Mouse (Mus musculus) T-helper 17 cell (primary cell): ENCODE data around the gene Dnm3.
"Not testable (repeated sequence)": the region's sequence is repeated elsewhere in the genome, so short reads cannot be mapped to it uniquely, and the experiment has no call there.

Source experiments
- in situ Hi-C, 2 experiments: fragments of 300-600 bp; cut with MboI, MseI; formaldehyde crosslinking; loops; 1 replicate in 1 of 2; 2 replicates in 1 of 2; pipeline ENCODE4 v1.15.1; 2025; ENCODE audit warnings: high pct_unique_total_duplicates in 2 of 2

Gene Dnm3

DNA sequence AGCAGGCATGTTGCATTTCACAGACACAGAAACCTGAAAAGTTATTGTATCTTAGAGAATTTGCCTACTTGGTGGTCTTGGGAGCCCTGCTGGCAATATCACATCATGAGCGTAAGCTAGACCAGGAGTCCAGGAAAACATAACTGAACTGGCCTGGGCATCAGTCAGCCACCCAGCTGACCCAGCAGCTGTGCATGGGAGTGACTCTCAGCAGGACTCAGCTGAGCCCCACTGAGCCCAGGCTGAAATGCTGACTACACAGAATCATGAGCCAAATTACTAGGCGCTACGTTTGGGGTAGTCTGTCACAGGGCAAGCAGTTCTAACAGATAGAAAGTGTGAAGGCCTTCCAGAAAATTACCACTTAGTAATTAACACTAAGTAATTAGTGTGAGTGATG, 41.2 kb downstream of the Dnm3 start:
- in situ Hi-C loops = no loop called here

DNA sequence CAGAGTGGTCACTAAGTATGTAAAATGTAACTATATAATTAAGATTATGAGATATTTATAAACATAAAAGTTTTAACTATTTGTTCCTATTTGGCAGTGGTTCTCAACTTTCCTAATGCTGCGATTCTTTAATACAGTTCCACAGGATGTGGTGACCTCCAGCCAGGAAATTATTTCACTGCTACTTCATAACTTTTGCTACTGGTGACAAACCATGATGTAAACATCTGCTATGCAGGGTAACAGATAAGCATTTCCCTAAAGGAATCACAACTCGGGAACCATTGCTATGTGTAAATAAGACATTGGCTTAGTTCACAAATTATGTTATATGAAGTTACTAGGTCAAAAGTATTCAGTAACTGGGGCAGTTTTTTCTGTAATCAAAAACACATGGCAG, 48.9 kb downstream of the Dnm3 start:
- in situ Hi-C loops = no loop called here

DNA sequence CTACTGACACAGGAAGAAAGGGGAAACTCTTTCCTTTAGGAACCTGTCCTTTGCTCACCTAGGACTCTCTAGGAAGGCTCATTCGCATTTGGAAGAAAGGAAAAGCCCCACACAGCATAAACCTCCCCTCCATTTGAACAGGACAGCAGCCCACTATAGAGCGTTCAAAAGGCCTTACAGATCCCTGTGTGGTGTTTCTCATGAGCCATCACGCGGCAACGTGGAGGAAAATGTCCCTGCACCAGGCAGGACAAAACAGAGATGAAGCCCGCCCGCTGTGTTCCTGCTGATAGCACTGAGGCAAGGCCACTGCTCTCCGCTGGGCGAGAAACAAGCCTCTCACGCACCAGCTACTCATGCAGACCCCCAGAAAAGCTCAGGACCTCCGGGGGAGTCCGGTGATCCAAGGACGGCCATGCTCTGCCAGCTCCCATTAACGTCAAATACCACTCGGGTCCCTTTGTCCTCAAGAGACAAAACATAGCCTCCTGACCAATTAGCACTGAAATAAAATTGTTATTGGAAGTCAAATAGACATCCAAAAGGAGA, 51.8 kb downstream of the Dnm3 start:
- in situ Hi-C loops = no loop called here

DNA sequence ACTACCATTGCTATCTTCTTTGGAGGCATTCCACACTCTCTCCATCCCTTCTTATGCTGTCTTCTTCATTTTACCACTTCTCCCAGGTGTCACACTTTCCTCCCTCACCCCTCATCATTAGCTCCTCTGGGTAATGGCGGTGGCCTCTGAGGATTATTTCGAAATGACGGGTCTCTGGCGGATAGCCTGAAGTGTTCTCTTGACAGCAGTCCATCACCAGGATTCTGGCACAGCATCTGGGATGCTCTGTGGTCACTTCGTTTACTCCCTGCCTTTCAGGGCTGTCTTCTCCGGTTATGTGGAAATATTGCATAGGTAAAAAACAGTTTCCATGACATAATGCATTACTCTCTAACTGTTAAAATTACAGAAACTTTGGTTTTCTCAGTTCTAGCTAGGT, 55.0 kb downstream of the Dnm3 start:
- in situ Hi-C loops = no loop called here

DNA sequence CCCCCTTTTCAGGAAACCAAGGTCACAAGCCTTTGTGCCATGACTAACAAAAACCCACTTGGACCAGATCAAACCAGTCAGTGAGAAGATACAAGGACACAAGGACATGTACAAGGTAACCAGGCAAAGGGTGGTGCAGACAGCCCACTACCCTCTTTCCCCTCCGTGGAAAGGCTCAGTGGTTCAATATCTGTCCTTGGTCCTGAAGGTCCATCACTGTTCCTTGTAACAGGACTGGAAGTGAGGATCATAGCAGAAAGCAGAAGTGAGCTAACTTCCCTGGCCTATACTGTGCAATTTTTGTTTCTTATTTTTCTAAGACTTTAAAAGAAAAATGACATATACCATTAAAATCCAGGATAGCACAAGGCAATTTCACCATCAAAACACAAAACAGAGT, 64.0 kb downstream of the Dnm3 start:
- in situ Hi-C loops = no loop called here

DNA sequence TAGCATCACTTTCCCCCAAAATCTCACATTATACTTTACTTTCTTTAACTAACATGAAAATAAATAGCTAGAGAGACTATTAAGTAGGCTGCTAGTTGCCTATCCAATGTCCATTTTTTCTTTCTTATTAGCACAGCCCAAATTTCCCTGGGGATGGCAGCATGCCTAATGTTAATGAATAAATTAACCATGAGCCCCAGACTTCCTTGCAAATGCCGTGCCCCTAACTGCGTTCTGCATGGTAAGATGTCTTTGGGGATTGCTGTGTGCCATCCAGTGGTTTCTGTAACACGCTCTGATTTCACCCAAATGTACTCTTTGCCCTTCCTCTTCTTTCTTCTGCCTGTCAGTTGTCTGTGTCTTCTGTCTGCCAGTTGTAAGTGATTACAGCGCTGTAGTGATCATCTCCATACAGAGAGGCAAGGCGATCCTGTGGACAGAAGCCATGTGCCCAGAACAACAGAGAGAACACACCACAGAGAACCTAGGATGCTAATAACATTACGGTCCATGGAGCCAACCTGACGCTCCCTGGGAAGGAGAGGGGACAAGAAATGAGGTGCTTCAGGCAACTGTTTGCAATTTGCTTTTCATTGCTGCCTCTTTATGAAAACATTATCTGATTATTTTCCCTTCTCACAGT, 64.9 kb downstream of the Dnm3 start:
- in situ Hi-C loops = no loop called here

DNA sequence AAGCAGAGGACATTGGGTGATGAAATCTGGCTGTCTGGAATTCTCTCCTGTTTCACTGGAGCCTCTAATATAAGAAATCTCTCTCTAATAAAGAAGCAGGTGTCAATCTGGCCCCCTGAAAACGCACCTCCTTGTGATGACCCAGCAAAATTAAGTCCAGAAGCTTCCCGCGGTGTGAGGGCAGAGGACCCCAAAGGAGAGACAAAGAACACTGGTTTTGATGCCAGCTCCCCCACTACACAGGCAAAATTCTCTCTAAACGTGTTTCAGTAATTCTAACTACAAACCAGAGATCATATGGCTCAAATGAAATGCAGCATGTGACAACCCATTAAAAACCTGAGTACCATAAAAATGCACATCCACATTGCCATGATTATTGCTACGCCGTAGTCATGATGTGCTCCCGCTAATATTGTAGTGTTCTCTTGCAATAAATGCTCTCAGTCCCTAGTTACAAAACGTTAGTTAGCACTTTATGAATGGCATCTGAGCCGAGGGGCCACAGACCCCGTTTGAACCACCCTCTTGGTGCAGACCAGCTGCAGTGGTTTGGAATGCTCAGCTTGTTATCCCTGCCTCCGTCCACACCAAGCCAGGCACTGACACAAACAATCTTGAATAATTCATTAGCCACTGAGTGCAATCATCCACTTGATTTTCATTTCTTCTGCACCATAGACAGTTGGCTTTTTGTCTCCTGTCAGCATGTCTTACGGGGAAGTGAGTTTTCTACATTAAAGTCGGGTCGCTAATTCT, 67.4 kb downstream of the Dnm3 start:
- in situ Hi-C loops = no loop called here

DNA sequence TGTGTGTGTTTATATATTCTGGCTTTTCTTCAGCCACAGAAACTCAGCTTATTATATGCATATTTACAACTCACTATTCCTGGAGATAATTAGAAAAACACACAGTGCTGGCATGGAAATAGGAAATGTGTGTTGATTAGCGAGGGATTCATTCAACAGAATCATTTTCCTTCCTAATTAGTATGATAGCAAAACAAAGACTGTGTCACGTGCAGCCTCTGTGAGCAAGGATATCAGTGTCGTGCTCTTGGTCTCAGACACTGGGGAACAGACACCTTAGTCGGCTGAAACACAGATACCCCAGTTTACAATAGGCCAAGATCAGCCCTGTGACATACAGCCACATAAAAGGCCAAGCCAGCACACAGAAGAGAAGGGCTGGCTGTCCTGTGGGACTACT, 83.3 kb downstream of the Dnm3 start:
- in situ Hi-C loops = no loop called here

DNA sequence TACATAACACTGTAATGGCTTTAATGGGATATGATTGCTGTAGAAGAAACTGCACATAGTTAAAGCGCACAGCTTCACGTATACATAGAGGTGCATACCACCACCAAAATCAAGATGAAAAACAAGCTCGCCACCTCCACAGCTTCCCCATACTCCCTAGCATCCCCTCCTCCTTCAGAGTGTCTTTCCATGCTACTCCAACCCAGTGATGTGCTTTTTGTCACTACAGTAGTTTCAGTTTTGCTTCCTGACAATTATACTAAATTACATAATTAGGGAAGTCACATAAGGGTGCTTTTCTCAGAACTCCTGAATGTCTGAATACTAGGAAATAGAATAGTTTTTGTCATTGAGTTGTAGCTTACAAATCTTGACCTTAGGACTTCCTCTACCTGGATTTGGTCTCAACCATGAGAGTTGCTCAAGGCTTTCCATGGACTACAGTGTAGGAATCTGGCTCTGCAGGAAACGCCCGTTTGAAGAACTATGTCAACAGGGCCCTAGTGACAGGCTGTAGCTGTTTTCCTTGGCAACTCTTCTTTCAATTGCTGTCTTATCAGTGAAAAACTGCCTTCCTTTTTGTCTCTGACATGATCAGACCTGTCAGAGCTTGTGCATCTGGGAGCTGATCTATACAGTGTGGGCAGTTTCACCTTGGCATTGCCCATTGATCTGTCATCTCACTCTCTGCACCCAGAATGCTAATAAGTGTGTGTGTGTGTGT, 89.2 kb downstream of the Dnm3 start:
- in situ Hi-C loops = loop anchor here in 1 of 2 experiments (10.0 kb wide), 1 partner anchor 1086 kb away; no protein-coding TSS in a partner anchor

DNA sequence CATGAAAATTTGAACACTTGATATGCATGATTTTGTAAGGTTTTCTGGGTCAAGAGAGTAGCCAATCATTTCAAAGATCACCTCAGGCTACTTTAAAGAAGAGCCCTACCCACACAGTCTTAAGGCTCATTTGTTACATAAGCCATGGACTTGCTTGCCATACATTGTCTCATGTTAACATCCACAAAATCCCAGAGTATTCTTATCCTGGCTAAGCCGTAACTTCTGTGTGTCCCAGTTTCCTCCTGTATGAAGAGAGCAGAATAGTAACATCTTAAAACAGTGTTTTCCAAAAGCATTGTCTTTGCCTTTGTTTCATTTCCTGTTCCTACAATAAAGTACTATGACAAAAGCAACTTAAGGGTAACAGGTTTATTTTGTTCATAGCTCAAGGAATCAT, 104.8 kb downstream of the Dnm3 start:
- in situ Hi-C loops = not testable (repeated sequence)

DNA sequence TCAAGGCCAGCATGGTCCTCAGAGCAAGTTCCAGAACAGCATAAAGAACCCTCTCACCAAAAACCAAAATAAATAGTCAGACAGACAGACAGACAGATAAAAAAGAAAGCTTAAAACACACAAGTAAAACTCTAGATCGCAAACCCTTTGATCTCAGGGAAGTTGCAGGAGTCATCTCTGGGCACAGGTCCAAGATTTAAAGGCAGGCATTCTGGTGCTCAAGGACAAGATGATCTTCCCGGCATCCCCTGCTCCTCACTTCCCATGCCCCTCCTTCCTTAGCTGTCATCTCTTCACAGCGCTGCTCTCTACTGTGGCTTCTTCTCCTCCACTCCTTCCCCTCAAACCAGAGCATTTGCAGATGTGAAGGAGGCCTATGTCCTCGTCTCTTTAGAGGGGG, 108.1 kb downstream of the Dnm3 start:
- in situ Hi-C loops = loop anchor here in 1 of 2 experiments (10.0 kb wide), 1 partner anchor 165 kb away; no protein-coding TSS in a partner anchor

DNA sequence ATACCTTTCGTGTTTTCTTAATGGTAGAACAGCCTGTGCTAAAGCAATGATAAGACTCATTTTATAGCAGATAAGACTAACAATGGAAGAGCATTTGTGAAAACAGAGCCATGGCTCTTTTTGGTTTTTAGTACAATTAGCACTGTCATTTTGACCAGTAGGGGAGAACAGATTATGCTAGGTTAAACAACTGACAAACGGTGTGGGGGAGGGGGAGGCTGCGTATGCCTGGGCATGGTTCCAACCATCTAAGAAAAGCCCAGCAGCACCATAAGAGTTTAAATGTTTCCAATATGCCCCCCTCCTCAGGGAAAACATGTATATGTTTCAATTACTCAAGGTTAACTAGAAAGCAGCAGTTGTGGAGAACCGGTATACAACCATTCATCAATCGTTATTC, 115.9 kb downstream of the Dnm3 start:
- in situ Hi-C loops = loop anchor here in 1 of 2 experiments (10.0 kb wide), 1 partner anchor 173 kb away; no protein-coding TSS in a partner anchor

DNA sequence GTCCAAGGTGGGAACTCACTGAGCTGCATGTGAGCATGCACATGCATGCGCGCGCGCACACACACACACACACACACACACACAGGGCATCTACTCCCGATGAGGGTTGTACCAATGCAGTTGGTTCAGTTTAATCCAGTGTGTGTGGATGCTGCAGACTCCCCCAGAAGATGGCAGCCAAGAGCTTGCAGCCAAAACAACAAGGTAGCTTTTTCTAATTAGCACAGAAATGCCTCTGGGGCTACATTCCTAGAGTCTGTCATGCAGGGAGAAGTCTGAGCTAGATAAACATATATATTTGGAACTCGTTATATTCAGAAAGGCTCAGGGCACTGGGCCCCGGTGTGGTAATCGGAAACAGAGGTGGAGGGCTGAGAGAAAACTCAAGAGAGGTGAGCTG, 118.6 kb downstream of the Dnm3 start:
- in situ Hi-C loops = loop anchor here in 1 of 2 experiments (5.0 kb wide), 1 partner anchor 298 kb away; the partner anchor contains the start of gene Myocos

DNA sequence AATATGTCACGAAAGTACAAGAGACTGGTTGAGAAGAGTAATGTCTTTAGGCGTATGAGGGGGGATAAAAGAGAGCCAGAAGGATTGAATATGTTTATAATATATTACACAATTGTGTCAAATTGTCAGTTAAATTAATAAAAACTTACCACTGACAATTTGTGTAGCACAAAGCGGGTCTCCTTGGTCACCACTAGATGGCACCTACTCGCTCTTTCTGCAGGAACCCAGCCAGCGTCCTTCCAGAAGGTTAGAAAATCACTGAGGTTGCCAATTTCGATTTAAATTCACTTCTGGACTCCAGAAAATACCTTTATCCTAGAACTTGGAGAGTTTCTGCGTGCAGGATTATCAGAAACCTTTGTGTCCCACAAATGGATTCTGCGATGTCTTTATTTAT, 119.8 kb downstream of the Dnm3 start:
- in situ Hi-C loops = loop anchor here in 1 of 2 experiments (5.0 kb wide), 1 partner anchor 299 kb away; the partner anchor contains the start of gene Myocos

DNA sequence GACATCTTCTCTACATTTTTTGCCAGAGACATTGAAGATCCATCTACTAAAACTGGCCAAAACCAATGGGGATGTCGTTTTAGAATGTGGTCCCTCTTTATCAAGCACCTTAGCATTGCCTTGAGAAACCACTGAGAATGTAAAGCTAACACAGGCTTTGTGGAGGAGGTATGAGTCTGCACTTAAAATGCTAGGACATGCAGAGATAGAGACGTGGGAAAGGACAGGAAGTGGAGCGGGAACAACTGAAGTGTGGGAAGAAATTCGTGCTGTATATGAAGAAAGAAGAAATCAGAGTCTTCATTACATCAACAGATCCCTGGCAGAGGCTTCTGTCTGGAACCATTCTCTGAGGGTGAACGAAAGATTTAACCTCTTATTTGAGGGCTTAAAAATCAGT, 121.4 kb downstream of the Dnm3 start:
- in situ Hi-C loops = loop anchor here in 1 of 2 experiments (5.0 kb wide), 1 partner anchor 301 kb away; the partner anchor contains the start of gene Myocos

DNA sequence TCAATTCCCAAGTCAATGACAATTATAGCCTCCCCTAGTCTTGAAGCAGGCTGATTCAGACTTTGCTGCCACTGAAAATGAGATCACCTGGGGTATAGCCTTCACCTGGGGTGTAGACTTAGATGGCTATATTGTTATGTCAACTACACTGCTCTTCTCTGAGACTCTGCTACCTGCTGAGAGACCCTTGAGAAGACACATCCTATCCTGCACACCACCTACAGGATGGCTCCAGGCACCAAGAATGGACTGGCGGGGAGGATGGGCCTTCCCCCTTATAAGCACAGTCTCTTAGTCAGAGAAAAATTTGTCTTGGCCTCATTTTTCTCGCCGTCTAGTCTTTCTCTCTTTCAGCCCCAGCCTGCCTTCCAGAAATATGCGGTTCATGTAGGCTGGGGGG, 123.1 kb downstream of the Dnm3 start:
- in situ Hi-C loops = loop anchor here (5.0 kb wide), 2 partner anchors 298 to 303 kb away; partner anchors contain the start of gene Myocos (in 1 of the 2)

DNA sequence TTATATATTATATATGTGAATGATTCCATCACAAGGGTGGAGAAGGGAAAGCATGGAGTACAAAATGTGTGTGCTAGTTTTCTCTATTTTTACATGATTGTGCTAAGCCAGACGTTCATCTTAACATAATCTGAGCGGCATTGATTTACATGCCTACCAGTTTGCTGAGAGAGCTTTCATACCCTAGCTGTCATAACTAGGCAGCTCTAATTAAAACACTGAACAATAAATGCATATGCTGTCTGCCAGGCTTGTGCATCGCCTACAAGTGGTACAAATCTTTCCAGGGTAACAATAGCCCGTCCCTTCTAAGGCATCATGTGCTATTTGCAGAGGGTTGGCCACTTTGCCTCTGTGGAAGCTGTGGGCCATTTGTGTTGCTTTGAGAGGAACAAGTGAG, 124.0 kb downstream of the Dnm3 start:
- in situ Hi-C loops = loop anchor here in 1 of 2 experiments (5.0 kb wide), 1 partner anchor 298 kb away; no protein-coding TSS in a partner anchor

DNA sequence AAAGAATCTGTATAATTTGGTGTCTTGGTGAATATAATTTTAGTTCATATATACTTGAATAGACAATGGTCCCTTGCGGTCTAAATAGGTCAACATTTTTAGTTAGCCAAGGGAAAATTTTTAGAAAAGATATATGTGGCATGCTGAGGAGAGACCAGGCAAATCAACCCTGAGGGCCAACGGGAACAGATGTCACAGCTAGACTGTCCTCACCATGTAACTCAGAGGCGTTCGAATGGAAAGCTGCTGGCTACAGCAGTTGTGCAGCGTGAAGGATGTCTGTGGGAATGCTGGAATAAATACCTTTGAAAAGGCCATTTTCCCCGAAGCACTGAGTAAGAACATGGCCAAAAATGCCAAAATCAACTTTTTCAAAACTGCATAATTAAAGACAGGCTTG, 128.5 kb downstream of the Dnm3 start:
- in situ Hi-C loops = no loop called here

DNA sequence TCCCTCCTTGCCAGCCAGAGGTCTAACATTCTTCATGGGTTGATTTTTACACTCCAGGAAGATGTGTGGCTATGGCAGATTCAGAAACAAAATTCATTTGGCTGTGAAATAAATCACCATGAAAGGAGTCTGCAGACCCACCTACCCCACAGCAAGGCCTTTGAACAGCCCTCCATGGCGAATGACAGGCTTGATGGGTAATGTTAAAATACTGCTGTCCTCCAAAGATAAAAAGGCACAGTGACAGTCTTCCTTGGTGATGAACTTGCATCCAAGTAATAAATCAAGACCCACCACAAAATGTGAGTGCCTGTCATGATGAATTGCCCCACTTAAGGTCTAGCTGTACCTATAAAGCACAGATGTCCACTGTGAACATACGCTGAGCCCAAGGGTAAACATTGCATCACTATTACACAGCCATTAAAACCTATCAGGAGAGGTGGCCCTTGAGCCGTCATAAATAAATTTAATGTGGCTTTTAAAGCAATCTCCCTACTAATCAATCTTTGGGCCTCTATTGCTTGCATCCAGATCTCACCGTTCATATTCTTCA, 131.3 kb downstream of the Dnm3 start:
- in situ Hi-C loops = no loop called here

DNA sequence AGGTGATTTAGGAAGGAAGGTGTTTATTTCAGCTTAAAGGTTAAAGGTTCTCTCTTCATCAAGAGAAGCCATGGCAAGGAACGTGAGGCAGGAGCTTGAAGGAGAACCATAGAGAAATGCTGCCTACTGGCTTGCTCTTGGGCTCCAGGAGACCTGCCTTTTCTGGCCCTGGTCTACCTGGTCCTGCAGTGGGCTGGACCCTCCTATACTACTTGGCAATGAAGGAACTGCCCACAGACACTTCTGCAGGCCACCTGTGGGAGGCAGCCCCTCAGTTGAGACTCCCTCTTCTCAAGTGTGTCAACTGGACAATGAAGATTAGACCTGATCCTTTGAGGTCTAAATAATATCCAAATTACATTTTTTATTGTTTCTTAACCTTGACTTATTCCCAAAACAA, 140.7 kb downstream of the Dnm3 start:
- in situ Hi-C loops = loop anchor here in 1 of 2 experiments (10.0 kb wide), 1 partner anchor 582 kb away; no protein-coding TSS in a partner anchor

DNA sequence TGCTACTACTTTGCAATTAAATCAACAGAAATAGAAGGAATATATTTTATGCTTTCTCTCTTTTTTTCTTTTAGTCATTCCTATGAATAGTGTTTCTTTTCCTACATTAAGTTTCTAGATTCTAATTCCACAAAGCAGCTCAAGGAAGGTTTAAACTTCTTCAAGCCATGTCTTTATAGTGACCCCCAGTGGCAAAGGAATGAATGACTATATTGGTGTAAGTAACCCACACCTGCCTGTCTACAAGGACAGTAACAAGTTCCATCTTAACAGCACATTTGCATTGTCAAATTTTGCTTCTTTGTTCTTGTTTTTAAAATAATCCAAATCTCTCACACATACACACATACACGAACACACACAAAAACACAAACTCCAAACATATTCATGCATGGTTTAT, 141.2 kb downstream of the Dnm3 start:
- in situ Hi-C loops = loop anchor here in 1 of 2 experiments (10.0 kb wide), 1 partner anchor 582 kb away; no protein-coding TSS in a partner anchor
